Mouse (Mus musculus) ES-E14 (cell line): ENCODE results near the gene Tex21.

Experiments
- HCFC1 ChIP-seq: IDR thresholded peaks from 2 replicates; pipeline ENCODE4 v1.6.1; 2012; ENCODE audit warnings: low read length, inconsistent platforms, borderline replicate concordance; ENCODE audit not compliant: insufficient read depth
- MAFK ChIP-seq: IDR thresholded peaks from 2 replicates; pipeline ENCODE4 v1.6.1; 2014; ENCODE audit warnings: mild to moderate bottlenecking, low read depth, low read length, inconsistent platforms; ENCODE audit not compliant: insufficient read depth

DNA sequence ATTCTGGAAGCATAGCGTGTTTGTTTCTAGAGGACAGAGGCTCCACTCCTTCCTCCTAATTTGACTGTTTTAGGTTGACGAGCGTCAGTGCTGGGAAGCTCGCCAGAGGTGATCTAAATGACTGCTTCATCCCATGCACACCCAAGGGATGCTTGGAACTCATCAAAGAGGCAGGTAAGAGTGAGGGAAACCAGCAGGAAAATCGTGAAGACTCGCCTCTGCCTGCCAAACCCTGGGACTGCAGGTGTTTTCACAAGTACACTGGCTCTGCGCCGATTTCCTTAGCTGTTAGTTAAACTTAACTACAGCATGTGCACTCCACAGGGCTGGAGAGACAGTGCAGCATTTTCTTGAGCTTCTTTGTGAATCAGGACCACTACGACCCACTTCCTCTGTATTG lies 34.0 kb upstream of the Tex21 start:
- TF ChIP-seq HCFC1, result no peak
- no peak for TF ChIP-seq MAFK
